Mouse (Mus musculus) left cerebral cortex, postnatal 36 days (tissue): ENCODE measurements at regions not wholly inside any gene's neighbourhood (a gene's known extent, or its start where the extent isn't known, plus 50 kb on each side); places are given as distances from the start of the nearest gene placed in this dataset.

Experiments used
- DNase-seq, 2 experiments: peaks; one replicate each; pipeline ENCODE4 v3.0.0; 2021 to 2022; ENCODE audit warnings: low spot score in 2 of 2, mixed read lengths in 1 of 2
- intact Hi-C: fragments of 180-260 bp; cut with DNase I; formaldehyde crosslinking; loops from one replicate; pipeline ENCODE4 v1.15.1; 2025

DNA sequence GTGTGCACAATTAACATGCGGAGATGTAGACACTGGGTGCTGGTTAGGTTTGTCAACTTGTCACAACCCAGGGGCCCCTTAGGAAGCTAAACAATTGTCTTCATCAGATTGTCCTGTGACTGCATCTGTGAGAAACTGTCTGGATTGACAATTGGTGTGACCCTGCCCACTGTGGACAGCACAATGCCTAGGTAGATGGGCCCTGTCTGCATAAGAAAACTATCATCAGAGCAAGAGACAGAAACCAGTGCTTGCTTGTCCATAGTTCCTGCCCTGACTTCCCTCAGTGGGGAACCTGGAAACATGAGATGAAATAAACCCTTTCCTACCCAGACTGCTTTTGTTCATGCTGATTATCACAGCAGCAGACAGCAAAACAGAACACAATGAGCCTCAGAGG lies 63.5 kb upstream of the Tyw5 start:
- DNase-seq: no peak
- intact Hi-C loops: no loop called here

DNA sequence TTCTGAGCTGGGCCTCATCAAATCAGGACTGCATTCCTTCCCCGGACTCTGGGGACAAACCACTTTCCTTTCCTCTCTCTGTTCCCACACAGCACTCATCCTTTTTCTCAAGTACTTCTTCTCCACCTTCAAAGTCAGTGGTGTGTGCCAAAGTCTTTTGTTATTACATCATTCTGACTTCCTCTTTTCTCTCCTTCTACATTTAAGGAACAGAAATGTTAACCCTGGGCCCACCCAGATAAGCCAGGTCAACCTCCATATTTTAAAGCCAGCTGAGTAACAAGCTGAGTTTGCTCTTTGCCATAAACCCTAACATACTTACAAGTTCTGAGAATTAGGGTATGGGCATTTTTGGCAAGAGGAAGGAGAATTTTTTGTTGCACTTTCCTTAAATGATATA lies 65.3 kb upstream of the Tyw5 start:
- intact Hi-C loops: no loop called here
- DNase-seq: no peak

DNA sequence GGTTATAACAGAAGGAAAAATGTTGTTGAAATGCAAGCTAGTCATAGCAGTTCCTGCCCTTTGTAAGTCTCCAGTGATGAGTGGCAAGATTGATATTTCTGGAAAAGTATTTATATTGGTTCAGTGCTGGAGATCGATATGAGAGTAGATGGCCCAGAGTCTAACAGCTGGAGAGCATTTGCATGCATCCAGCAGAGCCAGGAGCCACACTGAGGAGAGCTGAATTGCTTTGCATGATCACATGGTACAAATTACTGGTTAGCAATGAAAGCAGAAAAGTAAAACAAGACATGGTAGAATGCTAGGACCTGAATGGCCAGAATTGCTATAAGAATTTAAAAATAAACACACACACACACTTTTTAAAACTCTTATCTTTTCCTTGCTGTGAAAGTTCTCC lies 70.8 kb upstream of the Tyw5 start:
- intact Hi-C loops: no loop called here

DNA sequence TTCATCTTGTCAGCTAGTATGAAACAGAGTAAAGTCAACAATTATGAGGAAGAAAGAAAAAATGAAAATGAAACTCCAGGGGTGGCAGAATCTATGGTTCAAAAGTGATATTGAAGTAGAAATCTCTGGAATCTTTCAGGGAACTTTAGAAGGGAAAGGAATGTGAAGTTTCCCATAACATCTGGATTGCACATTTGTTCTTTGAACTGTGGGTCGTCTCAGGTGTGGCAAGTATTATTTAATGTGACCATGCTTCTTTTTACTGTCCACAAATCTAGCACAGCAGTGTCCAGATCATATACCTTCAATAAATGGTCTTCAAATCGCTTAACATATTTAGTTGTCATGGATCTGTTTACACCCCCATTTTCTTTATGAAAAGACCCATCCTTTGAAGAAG lies 71.2 kb upstream of the Tyw5 start:
- intact Hi-C loops: no loop called here
- no peak for DNase-seq

More for the DNA sequence above, 70.8 kb upstream of the Tyw5 start:
- no peak for DNase-seq

DNA sequence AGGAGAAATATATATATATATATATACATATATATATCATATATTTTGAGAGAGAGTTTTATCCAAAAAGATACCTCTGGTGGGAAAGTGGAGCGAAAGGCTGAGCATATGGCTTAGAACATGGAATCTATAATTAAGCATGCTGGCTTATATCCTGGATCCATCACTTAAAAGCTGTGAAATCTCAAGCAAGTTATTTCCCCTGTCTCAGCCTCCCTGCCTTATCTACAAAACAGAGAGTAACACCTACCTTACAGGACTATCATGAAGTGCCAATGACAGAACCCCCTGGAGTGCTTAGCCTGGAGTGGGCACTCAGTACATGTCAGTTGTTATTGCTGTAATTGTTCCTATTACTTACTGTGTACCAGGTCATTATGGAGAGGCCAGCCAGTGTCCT lies 71.9 kb upstream of the Tyw5 start:
- DNase-seq: no peak
- intact Hi-C loops: no loop called here

DNA sequence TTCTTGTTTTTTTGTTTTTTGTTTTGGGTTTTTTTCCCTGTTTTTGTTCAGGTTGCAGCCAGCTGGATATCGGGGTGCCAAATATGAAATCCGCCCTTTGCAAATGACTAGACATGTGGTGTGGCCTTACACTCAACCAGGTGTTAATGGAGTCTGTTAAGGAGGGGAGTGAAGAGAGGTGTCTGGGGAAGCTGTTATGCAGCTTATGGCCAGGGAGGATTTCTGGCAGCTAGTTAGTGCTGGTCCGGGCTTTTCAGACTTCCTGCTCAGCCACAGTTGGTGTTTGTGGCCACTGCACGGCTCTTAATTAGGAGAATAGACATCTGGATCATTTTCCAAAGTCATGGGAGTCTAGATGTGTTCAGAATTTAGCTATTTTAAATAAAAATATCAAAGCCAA lies 72.7 kb upstream of the Tyw5 start:
- no peak for DNase-seq
- intact Hi-C loops: no loop called here

DNA sequence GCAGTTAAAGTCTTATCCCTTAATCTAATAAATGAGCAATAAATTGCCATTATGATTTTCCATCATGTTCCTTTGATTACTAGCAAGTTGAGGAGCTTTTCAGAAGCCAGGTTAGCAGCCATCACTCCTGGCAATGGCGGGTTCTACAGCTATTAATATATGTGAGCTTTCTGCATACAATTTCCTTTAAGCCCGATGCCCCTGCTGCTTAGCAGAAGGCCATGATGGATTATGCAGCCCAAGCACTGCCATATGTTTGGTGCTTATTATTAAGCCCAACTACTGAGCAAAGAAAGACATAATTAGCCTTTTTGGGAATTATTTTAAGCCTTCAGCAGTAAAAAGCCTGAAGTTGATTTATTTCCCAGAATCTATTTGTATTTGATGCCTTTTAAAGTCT lies 82.3 kb upstream of the Tyw5 start:
- intact Hi-C loops: no loop called here
- DNase-seq: no peak

DNA sequence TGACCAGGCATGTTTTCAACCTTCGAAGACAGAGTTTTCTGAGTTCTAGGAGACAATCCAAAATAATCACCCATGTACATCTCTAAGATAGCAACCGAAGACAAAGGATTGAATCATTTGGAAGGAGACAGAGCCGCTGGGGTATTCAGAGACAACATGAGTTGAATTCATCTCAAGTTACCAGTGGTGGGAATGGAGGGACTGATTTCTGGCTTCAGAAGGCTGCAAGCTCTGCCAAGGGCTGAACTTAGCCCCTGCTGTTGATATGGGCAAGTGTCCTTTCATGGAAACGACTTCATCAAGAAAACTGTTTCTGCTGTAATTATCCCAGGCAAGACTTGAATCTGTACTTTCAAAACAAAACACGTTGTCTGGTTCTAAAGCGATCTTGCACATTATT lies 82.7 kb upstream of the Tyw5 start:
- DNase-seq: no peak
- intact Hi-C loops: no loop called here

DNA sequence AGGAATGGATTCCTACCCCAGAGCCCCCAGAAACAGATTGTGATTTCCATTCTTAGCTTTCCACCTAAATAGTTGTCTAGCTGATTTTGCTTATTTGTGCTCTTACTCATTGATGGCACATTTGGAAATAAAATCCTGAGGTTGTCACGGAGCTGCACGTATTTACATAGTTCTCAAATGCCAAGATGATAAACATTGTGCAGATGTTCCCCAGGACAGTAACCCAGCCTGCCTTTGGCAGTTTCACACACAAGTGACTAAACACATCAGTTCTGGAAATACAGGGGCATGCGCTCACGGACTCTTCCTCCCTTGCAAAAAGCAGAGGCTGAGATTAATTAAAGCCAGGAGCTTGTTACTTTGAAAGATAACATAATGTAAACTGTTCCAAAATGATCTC lies 83.1 kb upstream of the Tyw5 start:
- DNase-seq: no peak
- intact Hi-C loops: no loop called here

DNA sequence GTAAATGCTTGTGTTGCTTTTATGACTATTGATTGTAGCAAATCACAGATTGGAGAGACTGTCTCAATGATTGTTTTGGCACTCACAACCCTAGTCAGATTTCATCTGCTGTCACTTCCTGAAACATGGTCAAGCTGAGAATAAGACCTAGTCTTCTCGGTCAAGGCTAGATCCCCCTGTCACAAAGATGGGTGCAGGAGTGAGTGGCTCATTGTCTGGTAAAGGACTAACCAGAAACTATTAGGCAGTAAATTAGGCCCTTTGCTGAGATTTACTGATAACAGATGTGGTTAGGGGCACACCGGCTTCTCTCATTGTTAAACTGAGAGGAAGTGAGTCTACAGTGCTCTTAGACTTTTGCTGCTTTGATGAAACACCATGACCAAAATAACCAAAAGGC lies 85.8 kb upstream of the Tyw5 start:
- intact Hi-C loops: no loop called here
- no peak for DNase-seq

DNA sequence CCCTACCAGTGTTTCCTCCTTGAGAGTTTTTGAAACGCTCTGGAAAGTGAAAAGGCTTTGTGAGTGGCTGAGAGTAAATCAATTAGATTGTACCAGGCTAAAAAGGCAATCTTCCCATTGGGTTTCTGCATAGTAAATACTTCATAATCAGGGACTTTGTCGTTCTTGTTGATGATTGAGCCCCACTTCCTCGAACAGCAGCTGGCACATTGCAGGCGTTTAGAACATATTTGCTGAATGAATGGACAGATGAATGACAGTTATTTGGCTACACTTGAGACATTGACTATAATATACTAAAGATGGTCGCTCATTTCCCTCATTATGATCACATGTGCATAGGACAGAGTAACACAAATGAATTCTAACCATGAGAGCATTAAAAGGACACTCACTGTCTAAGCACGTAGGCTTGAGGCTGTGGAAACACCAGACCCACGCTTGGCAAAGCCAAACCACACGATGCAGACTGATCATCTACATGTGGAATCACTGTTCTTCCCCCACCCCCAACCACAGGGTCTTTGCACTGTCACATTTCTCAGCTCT lies 90.7 kb upstream of the Tyw5 start:
- DNase-seq: no peak
- intact Hi-C loops: no loop called here

DNA sequence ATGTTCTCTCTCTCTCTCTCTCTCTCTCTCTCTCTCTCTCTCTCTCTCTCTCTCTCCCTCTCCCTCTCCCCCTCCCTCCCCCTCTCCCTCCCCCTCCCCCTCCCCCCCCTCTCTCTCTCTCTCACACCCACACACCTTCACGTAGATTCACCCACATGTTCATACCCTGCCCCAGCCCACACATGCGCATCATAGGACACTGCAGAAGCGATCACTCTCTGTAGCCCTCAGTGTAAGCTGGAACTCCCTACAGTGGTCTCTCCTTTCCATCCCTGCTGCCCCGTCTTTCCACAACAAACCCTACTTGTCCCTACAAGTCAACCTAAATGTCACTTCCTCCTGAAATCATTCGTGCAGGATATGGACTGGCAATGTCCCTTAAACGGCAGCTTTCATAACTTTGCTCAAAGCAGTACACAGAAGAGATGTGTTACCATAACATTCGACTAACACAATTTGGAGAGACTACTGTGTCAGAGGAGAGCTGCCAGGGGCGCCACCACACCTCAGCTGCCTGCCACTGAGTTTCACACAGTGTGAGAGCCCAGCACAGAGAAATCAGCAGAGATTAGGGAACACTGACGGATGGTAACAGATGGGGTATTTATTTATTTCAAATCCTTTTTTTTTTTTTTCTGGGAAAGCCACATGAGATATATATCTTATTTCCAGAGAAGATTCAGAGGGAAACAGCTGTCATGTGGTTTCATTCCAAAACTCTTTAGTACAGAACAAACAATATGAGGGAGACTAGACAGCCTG lies 103.6 kb upstream of the Tyw5 start:
- DNase-seq: no peak

DNA sequence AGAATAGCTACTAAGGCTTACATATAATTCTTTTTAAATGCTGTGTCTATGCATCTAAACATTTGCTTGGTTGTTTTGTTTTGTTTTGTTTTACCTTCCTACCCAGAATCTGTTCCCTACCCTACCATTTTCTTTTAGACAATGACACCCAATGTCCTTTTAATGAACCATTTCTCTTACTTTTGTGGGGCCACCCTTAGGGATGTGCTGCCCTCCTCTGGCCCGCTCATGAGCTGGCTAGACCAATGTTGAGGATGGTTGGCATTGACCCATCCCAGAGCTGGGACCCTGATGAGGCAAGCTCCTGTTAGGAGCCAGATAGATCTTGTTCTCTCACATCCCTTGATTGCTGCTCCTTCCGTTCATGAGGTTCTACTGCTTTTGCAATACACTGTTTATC lies 105.0 kb upstream of the Tyw5 start:
- no peak for DNase-seq
- intact Hi-C loops: no loop called here

More for the DNA sequence above, 103.6 kb upstream of the Tyw5 start:
- intact Hi-C loops: no loop called here

DNA sequence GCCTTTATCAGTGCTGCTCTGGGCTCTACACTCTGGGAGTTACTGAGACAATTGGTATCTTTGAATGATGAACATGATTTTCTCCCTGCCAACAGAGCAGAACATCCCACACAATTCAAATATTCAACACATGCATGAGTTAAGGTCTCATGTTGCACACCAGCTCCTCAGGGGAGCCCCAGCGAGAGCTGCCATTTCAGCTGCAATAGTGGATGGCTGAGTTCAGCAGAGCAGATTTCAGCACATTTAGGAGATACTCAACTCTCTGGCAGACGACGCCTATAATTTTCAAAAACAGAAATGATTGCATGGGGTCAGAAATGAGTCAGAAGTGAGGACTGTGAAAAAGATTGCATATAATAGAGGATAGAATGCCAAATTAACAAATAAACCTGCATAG lies 105.6 kb upstream of the Tyw5 start:
- no peak for DNase-seq
- intact Hi-C loops: no loop called here

DNA sequence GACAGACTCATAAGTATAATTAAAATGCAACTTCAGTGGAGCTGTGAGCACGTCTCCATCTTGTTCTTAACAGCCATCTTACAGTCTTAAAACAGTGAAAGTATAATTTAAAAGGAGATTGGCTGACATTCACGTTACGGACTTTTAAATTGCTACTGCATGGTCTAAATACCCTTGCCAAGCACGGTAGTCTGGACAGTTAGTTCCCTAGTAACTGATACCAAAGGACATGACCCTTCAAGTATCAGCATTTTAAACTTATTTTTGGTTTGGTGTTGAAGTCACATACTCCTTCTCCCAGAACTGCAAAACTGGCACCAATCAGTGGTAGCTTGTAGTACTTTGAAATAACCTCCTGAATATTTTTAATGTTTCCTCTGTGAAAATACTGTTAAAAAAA lies 119.1 kb upstream of the Tyw5 start:
- intact Hi-C loops: no loop called here
- DNase-seq: no peak

DNA sequence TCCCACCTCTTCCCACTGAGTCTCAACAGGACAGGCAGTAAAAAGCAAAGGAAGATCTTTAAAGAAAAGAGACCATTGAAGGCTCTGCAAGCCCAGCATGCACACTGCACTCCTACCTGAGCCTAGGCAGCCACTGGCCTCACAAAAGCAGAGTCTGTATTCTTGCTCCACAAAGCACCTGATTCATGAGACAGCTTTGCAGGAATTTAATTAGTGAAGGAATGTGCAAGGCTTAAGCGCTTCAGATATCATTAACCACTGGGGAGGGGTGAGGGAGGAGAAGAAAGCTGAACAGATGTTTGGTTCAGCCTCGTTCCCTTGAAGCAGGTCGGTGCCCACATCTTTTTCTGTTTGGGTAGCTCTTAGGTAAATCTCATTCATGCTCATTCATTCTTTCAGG lies 121.8 kb upstream of the Tyw5 start:
- intact Hi-C loops: no loop called here

DNA sequence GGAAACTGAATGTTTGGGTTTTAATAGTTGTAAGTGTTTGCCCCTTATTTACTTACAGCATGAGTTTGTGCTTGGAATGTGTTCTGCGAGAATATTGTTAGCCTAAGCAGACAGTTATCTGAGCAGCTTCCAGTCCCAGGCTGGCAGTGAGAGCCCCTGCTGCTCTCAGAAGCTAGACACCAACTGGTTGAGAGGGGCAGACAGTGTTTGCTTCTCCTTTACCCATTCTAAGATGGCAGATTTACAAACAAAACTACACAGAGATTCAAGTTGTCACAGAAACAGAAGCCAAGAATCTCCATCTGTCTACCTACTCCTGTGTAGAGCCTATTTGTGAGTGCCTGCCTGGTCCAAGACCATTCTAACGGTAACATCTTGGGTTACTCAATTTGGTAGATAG lies 122.4 kb upstream of the Tyw5 start:
- no peak for DNase-seq
- intact Hi-C loops: no loop called here

More for the DNA sequence above, 121.8 kb upstream of the Tyw5 start:
- no peak for DNase-seq

DNA sequence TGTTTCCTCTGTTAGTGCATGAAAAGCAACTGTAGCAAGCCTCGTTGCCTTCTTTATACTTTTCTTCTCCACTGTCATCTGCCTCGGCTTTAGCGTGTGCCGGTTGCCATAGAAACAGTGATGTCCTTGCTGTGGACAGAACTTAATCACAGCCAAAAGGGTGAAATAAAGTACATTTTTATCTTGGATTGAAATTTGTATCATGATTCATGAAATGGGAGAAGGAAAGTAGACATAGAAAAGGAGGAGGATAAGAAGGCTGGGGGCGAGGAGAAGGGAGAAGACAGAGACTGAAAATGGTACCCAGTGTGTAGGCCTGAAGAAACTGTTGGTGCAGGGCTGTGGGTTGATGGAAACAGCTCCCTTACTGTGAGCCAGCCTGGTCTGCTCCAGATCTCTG lies 130.5 kb upstream of the Tyw5 start:
- peak; percentile 32 to 39 for DNase-seq
- intact Hi-C loops: no loop called here

DNA sequence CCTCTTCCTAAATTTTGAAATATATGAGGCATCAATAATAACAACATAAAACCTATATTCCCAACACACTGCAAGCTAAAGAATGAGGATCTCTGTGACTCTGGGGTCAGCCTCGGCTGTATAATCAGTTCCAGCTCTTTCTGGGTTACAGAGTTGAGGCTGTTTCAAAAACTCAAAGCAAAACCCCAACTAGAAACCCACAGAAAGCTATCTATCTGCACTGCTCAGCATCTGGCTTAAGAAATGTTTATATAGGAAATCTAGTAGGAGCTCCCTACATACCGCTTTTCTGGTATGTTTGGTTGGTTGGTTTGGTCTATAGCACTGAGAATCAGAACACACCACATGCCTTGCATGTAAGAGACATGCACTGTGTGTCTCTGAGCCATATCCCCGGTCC lies 137.8 kb upstream of the Tyw5 start:
- no peak for DNase-seq
- intact Hi-C loops: no loop called here

DNA sequence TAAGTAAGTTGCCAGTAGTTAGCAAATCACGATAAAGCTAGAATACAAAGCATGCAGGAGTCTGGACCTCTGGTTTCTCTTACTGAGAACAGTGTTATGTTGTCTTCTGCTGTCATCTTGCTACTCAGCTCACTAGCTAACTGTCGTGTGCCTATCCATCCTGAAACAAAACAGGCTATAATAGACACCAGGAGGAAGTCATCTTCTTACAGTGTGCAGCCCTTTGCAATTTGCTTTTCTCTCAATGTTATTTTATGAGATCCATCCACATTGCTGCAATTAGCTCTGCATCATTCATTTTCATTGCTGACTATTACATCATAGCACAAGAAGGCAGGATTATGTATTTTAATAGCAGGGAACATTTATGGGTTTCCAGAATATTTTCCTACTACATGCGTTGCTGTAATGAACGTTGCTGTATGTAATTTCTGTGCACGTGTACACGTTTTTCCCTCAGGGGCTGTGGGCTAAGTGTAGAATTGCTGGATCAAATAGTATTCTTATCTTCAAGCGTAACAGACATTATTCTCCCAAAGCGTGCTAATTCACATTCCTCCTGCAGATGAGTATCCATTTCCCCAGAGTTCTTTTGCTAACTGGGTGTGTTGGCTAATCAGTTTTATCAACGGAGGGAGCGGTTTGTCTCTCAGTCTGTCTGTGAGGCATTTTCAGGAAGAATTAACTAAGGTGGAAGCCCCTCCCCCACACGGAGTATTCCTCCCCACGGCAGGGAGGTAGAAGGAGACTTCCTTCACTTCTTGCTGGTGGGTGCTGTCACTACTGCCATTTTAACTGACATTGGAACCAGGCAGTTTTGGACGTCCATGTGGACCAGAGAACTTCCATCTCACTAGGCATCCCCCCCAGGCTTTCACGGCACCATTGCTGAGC lies 139.1 kb upstream of the Tyw5 start:
- intact Hi-C loops: no loop called here
- no peak for DNase-seq

DNA sequence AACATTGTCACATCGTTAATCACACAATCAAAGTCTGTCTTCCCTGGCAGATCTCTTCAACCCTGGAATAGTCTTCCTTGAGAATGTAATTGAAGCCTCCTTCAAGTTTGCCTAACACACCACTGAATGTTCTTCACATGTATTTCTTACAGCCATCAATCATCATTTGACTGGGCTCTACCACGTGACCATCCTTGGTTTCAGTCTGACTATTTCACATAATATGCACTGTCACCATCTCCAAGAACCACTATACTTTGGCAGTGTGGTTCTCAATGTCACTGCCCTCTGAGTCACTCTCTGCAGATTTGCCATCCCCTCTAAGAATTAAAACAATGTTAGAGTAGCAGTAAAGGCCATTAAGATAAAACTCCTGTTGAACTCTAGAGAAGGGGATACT lies 154.6 kb upstream of the Tyw5 start:
- DNase-seq: no peak
- intact Hi-C loops: no loop called here
